Mouse (Mus musculus): ENCODE measurements around the gene Ror1.

Ror1 gene

DNA sequence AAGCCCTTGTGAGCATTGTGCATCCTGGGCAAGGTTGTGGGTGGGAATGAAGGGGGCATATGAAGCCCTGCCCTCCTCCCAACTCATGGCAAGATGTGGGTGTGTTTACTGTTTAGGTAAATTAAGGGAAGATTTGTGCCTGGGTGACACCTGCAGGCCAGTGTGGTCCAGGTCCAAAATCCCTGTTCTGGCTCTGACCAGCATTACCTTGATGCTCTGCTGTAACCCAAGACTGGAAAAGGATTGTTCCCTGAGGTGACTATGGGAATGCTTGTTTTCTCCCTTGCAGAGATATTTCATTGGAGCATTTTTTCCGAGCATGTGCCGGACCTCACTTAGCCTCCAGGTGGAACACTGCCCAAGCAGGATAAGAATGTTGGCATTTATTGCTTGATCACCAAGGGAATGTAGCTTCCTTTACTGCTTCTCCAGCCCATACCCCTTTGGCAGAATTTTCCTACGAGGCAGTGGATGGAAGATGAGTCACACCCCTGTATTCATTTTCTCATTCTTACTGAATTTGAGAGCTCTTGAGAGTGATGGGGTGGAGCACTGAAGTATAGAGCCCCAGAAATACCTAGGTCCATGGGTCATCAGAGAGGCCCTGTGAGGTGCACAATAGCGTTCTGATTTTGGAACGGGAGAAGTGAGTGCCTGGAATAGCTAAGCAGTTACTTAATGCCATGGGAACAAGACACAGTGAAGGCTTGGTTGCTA, 290.8 kb downstream of the Ror1 start:
- DNase-seq (ENCODE audit: low spot score), result no peak

DNA sequence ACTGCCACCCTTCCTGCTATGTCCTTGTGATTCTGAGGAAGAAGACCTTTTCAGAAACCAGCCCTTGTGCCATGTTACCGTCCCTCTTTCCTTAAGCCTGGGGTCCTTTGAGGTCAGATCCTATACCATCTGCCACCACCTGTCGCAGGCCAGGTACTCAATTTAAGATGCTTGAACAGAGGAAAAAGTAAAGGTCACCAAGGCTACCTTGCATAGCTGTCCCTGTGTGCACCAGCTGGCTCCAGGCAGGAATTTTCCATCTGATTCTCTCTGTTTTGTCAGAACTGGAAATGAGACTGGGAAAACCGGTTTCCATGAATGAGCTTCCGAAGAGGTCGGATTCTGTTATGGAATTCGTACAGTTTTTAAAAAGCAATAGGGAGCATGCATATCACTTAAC, 294.8 kb downstream of the Ror1 start:
- DNase-seq (ENCODE audit: low spot score), result no peak

DNA sequence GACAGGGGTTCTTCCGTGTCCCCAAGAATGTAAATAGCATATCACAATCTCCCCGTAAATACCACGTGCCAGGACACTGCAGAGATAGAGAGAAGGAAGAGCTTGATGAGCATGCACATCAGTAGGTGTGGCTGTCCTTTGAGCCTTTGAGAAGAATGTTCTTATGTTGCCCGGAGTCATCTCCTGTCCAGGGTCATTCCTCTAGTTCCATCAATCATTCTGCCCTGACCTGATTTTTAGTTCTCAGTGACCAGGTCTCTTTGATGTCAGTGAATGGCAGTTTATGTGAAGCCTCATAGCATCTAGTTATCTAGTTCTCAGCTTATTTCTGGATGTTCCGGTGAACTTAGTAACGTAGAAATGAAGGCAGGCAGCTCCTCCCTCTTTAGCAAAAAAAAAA, 295.4 kb downstream of the Ror1 start:
- no peak for DNase-seq (ENCODE audit: low spot score)

DNA sequence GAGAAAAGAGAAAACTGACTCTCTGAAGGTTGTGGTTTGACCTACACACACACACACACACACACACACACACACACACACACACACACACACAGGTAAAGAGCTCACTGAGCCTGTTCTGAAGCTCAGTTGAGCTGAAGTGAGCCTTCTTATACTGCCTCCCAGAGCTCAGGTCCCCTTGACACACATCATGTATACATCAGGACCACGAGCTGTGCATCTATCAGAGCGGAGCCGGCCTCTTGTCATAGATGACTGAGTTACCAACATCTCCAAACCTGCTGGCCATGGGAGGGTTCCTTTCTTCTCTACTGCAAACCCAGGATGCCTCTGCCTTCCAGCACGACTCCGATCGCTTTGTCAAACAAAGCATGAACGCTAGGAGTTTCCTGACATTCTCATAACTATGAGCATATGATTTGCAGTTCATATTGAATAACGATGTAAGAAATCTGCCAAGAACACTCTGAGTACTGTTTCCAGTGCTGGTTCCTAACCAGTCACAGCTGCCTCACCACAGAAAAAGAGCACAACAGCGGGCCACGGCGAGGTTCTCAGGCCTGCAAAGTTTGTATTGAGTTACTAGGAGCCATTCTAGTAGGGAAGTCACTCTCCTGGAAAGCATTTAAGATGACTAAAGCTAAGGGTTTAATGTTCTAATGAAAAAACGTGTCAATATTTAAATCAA, 297.9 kb downstream of the Ror1 start:
- DNase-seq (ENCODE audit: low spot score), result no peak

DNA sequence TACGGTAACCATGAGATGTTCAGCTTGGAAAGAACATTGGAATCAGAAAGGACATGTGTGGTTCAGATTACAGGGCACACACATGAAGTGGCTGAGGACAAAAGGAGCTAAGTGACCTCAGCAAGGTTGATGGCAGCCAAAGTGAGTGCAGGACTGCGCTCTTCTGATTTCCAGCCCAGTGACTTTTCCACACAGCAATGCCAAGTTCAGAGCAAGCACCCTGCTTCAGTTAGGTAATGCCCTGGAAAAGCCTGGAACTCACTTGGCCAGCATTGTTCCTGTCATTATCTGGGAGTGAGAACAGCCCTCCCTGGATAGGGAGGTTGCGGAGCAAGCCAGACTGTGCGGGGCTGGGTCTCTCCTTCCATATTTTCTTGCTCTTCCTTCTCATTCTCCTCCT, 299.8 kb downstream of the Ror1 start:
- no peak for DNase-seq (ENCODE audit: low spot score)

DNA sequence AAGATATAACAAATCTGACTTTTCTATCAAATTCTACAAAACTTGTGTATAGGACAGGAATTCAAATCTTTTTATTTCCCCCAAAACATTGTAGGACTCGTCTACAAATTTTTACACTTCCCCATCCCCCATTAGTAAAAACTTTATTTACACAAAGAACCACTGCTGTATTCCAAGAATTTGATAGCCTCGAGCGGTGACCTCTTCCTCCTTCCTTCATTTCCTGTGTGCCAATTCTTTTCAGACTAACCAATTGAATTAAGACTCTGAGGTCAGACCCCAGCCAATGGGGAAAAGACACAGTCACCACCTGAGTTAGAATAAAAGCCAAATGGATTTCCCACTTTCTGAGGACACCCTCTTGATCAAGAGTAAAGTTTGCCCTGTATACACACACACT, 302.5 kb downstream of the Ror1 start:
- no peak for DNase-seq (ENCODE audit: low spot score)

DNA sequence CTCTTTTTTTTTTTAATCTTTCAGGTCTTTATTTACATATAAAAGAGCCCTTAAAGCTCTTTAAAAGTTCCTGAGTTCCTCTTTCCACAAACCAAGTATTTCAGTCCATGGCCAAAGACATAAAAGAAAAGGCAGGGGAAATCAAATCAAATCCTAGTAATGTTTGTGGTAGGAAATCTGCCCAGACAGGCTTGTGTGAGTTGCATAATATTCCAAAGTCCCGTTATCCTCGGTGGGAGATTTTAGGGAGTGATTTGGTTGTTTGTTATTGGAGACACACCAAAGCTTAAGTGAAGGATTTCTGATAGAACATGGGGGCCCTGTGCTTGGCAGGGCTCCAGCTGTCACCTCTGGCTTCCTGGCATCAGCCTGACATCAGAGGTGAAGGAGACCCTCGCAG, 305.5 kb downstream of the Ror1 start:
- no peak for DNase-seq (ENCODE audit: low spot score)

DNA sequence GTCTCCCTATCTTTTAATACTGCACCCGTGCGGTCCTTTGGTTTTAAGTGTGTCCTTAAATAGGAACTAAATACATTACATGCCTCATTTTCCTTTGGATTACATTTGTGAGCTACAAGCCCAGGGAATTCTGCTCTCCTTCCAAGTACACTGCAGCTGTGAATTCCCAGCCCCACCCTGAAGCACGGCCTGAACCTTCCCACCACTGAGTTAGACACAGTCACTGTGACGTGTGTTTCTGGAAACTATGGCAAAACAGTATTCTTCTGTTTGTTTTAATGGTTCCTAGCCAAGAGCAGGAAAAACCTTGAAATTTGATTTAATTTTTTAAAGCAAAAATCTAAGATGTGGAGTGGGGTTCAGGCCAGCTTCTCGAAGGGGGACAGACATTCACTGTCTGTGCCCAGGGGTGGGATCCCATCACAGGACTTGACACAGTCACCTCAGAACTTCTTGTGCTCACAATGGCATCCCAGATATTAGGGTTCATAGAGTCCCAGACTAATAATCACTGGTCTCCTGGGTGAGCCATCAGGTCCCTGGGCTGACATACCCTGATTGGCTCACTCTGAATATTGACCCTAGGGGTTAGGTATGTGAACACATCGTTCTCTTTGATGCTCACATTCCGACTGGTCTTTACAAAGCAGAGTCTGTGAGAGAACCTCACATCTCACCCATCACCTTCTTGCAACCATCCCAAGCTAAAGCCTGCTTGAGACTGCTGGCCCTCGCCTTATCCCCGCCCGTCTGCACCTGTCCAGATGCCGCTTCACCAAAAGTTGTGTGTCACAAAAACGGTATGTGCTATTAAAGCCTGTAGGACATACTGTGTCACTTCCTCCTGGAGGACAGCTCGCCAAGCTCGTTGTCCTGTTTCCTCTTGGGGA, 306.2 kb downstream of the Ror1 start:
- DNase-seq (ENCODE audit: low spot score), result no peak

DNA sequence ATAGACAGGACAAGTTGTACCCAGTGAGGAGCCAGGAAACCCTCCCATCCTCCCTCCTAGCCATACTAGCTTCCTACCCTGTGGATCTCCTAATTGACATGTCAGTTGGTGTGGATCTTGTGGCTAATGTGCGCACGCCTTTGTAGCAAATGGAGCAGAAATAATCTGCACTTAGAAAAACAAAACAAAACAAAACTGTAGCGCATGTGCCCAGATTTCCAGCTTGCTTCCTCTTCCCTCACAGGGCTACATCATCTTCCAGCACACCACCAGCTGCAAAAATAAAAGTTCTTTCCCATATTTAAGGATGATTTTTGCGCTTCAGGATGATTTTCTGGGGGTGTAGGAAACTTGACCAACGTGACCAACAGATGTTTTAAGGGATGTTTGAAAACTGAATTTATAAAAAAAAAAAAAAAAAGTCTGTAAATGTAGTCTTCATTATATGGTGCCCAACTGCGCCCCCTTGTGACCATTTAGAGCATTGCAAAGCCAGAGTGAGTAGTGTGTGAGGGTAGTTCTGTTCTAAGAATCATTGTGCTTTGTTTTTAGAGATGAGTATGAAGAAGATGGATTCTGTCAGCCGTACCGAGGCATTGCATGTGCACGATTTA, 311.8 kb downstream of the Ror1 start:
- peak; percentile 92 for DNase-seq (ENCODE audit: low spot score)

DNA sequence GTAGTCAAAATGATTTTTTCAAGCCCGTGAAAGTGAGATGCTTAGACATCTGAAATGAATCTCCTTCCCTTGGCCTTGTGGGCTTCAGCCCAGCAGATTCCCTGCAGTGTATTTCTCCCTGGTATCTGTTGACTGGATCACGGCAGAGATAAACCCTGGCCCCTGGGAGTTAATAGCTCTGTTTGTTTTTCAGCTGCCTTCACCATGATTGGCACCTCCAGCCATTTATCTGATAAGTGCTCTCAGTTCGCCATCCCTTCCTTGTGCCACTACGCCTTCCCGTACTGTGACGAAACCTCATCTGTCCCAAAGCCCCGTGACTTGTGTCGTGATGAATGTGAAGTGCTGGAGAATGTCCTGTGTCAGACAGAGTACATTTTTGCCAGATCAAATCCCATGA, 313.9 kb downstream of the Ror1 start:
- DNase-seq (ENCODE audit: low spot score), result no peak

DNA sequence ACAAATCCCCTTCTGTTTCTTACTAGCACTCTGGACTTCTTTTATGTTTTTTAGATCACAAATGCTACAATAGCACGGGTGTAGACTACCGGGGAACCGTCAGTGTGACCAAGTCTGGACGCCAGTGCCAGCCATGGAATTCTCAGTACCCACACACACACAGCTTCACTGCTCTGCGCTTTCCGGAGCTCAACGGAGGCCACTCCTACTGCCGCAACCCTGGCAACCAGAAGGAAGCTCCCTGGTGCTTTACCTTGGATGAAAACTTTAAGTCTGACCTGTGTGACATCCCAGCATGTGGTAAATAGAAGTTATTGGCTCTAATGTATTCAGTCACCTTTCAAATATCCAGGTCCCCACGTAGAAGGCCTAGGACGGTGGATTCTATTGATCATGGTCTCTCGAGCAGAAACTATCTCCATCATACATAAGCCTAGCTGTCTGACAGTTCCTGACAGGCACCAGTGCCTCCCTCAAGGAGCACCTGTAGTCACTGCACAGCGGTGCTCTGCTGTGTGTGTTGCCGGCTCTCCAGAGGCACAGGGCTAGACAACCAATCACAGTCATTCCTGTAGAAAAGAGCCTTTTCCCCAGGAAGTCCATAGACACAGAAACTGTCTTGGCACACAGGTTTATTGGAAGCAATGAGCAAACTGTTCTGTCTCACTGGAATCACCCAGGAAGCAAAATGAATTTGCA, 316.4 kb downstream of the Ror1 start:
- no peak for DNase-seq (ENCODE audit: low spot score)

DNA sequence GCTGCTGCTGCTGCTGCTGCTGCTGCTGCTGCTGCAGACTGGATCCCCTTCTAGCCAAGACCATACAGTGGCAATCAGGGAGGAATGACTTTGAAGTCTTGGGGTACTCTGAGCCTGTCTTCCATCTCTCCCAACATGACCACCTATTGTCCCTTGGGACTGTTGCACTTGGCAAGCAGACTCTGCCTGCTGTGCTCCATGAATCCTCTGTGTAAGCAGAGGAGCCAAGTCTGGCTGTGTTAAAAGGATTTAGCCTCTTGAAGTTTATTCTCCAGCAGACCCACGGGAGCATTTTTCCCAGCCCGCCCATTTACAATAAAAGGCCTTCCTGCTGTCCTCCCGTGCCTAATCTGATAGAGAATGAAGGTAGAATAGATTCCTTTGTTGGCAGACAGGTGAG, 327.2 kb downstream of the Ror1 start:
- DNase-seq (ENCODE audit: low spot score), result no peak

DNA sequence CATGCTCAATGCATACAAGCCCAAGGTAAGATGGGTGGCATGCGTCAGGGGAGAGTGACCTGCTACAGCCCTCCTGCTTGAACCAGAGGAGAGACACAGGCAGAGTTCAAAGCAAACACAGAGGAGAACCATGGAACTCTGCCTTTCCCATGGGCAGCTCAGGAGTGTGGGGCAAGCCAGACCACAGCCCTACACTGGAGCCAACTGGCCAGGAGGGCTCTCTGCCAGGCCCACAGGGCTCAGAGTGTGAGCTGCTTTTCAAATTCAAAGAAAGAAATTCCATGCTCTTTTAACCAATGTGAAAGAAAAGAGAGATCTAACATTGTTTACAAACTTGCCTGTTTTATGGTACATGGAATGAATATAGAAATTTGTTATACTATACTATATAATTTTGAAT, 330.5 kb downstream of the Ror1 start:
- no peak for DNase-seq (ENCODE audit: low spot score)

DNA sequence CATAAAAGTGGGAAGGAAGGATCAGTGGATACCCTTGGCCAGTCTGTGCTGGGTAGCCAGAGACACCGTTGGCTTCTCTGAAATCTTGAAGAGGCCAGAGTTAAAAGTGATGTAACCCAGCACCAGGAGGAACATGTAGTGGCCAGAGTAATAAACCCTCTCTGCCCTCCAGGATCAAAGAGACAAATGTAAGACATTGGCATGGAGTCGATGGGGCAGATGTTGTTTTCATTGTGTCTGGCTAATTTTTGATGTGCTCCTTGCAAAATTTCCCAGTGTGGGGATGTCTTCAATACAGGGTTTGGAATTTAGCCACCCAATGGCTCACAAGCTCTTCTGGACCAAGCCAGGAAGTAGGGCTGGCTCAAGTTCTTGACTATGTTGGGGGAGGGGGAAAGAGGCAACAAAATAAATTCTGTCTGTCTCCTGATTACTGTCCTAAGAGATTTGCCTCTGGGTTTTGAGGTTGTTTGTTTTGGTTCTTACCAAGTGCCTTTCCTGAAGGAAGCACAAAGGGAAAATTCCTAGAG, 333.8 kb downstream of the Ror1 start:
- DNase-seq (ENCODE audit: low spot score), result no peak

DNA sequence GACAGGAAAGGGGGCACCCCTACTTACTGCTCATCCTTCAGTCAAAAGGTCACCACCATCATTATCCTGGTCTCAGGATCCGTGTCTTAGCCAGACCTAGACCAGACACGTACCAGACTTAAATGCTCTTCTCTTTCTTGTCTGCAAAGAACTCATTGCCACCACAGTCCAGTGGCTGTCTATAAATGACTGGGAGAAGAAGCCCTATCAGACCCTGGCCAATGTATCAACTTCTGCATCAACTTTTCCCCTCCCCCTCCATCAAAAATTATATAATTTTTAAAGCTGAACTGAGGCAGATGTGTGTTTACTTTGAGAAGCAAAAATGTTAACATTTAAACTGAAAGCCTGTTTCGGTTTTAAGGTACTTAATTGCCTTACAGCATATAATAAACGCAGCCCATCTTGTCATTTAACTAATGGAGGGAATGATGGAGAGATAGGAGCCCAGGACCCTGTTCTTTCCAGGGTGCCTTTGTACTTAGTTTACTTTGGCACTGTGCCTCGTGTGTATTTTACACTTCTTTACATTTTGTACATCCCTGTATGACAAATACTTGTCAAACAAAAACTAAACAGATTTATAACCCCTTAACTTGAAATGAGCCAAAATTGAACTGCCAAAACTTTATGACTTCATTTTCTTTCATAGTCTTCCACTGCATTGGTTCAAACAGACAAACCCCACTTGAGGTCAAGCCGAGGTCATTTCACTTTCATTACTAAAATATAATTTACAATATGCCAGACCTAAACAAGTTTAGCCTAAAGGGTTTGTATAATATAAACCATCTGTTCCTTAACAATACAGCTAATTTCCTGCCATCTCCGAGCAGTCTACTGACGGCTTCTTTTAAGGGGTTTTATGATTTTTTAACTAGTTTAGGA, 339.9 kb downstream of the Ror1 start:
- DNase-seq (ENCODE audit: low spot score), result no peak

DNA sequence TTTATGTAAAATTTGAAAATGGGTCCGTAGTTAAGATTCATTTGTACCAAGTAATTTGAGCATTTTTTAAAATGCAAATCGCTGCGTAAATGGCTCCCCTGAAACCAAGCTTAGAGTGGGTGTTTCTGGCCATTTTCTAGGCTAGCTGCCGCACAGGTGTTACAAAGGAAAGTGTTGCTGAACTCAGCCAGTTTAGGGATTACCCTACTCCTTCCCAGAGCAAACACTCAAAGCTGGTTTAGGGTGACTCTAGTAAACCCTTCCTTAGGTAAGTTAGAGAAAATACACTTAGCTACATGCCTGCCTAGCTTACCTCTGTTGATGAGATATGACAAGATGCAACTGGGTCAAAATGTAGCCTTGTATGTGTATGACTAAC, 340.6 kb downstream of the Ror1 start:
- DNase-seq (ENCODE audit: low spot score), result no peak

DNA sequence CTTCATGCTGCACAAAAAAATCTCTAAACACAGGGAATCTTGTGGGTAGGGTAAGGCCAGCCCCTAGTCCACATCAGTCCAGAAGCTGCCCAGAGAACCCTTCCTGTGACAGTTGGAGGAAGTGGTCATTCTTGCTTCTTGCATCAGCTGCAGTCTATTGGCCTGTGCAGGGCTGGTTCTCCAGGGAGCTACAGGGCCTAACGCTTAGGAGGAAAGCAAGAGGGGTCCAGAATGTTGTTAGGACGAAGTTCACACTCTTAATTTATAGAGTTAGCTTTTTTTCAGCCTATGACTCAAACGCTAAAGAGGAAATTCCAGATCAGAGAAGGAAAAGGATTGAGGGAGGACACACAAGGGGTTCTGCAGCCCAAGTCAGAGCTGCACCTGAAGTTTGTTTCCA, 351.3 kb downstream of the Ror1 start:
- DNase-seq (ENCODE audit: low spot score), result no peak

DNA sequence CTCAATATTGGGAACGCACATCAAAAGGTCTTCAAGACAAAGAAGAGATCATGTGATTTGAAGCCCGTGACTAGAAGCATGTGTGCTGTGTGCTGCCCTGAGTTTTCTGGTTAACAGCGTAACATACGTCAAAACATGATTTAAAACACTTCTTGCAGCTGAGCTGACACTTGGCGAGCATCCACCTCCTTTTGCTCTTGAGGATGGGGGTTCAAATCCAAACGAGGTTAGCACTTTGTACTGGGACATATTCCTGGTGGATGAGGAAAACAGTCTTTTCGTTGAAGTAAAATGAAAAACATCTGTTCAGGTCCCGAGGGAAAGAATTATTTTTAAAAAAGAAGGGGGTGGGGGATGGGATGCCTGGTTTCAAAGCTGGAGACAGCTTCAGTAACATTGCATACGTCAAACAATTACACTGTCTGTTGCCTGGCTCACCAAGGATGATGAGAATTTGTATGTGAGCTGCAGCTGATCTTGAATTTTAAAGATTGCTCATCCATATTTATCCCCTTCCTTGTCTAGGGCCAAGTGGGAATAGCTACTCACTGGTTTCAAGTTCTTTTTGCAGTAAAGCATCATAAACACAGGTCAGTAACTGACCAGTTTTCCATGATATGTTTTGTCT, 367.0 kb downstream of the Ror1 start:
- DNase-seq (ENCODE audit: low spot score), result no peak

DNA sequence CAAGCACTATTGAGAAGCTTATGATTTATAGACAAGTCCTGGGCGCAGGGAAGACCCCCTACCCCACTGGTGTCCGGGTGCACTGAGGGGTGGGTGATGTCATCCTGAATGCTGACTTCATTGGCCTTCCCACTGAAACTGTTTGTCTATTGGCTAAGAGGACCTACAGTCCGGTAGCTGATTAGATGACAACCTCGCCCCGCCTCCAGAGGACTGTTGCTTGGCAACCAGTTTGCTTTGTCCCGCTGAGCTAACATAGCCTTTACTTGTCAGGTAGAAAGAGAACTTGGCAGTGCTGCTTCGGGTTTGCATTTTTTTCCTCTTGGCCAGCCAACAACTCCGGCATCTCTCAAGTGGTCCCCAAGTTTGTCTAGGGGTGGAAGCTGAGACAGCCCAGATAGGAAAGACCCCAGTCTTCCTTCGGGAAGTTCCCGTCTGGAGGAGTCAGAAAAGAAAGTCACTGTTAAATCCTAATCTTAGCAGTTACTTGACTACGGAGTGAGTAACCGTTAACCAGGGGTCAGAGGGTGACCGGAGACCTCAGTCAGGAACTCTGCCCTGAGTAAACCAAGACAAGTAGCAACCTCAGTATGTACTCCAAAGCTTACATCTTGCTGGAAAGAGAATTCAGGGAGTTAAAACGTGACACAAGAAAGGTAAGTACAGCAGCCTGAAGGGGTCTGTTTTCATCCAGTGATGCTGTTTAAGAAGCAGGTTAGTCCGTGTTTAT, 383.2 kb downstream of the Ror1 start, which contains the start of gene Ube2u:
Gene Ube2u (plus strand): TSS at position 258 of the 730 bp plus-strand sequence.
- DNase-seq (ENCODE audit: low spot score), result no peak

Measured in layer of hippocampus, adult 9-10 months (tissue).